Comparison of ENCODE assay signal across 22 mouse cellular contexts in the genomic region with DNA sequence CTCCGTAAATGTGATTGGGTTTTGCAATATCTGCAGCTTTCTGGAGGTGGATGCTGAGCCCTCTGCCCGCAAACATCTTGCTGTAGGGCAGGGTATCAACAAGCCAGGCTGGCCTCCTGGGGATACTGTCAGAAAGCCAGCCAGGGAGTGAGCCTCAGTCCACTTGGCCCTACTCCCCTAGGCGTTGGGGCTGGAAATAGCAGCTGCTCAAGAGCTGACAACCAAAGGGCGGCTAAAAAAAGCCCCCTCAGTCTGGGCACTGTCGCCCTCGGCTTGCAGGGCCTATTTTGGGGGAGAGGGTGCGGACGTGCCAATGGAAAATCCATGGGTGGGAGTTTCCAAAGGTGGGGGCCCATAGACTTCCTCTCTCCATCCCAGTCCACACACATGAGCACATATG. TPM values are rescaled to one million over a fixed set of nuclear protein-coding genes. Genes with fewer than 3 reads are reported as not detected.
A peak's percentile ranks its signal among the peaks of the same experiment; 100 is the strongest.
DNase-seq lines count a peak whose midpoint lies in the region; ATAC-seq and TF ChIP-seq lines count a peak whose summit lies in the region.
"Had no signal": no experiment of that assay in that cellular context is flagged by ENCODE, and none has a peak within 500 bp of the region (broad histone marks: within the 10 kb centered on the region; RNA-seq: fewer than 3 reads in every experiment).

No protein-coding gene starts in this region.

- peak; percentile 99 for DNase-seq in heart, adult 11 months
- no peak for DNase-seq in heart, postnatal 25 days (ENCODE audit: low spot score)
- DNase-seq in gastrocnemius, postnatal 25 days, result peak; percentile 75
- no peak for DNase-seq in layer of hippocampus, adult 9-10 months (ENCODE audit: low spot score)
- DNase-seq: adrenal gland, postnatal 36 days; B cell, adult 2 months; cerebellum, adult 9-11 months; kidney, postnatal 4 days; lung, embryonic 14.5 days; right cerebral cortex, postnatal 25 days; thymus, postnatal 36 days had no signal

- H3K9ac ChIP-seq in heart, embryonic 14.5 days (ENCODE audit: low read length), result peak overlapping the region; percentile 76
- H3K9ac ChIP-seq: forebrain, embryonic 12.5 days; lung, embryonic 14.5 days; midbrain, embryonic 12.5 days had no signal

- H3K4me2 ChIP-seq in heart, embryonic 14.5 days (ENCODE audit: low read length), result peak overlapping the region; percentile 68
- no peak overlapping the region for H3K4me2 ChIP-seq in myocyte (ENCODE audit: low read depth)
- H3K4me2 ChIP-seq: forebrain, embryonic 12.5 days; lung, embryonic 14.5 days; midbrain, embryonic 12.5 days had no signal

- no peaks in the 10 kb centered on the region for H3K9me3 ChIP-seq in heart, embryonic 14.5 days (ENCODE audit: control insufficient read depth, low read length)
- H3K9me3 ChIP-seq: forebrain, embryonic 12.5 days; midbrain, embryonic 12.5 days had no signal

- TF ChIP-seq POLR2A in myocyte (IDR thresholded peaks at IDR 0.05; ENCODE audit: insufficient read length, low read depth), result no peak

- no peak overlapping the region for H3ac ChIP-seq in myocyte (ENCODE audit: control insufficient read depth, insufficient read length)

- H3K27ac ChIP-seq in heart, embryonic 14.5 days (replicated peaks in 1 of 2; ENCODE audit: control insufficient read depth in 1 of 2, insufficient read depth in 1 of 2, low read depth in 2 of 2, low read length in 2 of 2), result peak overlapping the region; percentile 96 to 99
- H3K27ac ChIP-seq: forebrain, embryonic 12.5 days; midbrain, embryonic 12.5 days had no signal

- peak overlapping the region; percentile 37 to 50 for H3K4me3 ChIP-seq in heart, embryonic 14.5 days (ENCODE audit: control insufficient read depth in 1 of 2, insufficient read depth in 1 of 2, low read depth in 1 of 2, low read length in 2 of 2)
- H3K4me3 ChIP-seq in myocyte, result no peak overlapping the region
- H3K4me3 ChIP-seq: forebrain, embryonic 12.5 days; midbrain, embryonic 12.5 days had no signal

- H3K79me2 ChIP-seq in myocyte (ENCODE audit: control insufficient read depth, insufficient read depth), result no peaks in the 10 kb centered on the region

- WGBS in heart, embryonic 14.5 days, result 19% methylated on average over 8 of the region's 8 CpGs

- intact Hi-C loops in heart, postnatal 25 days (cut with DNase I), result no loop called here

- peak; percentile 70 for ATAC-seq in heart, embryonic 14.5 days (ENCODE audit: insufficient number of reproducible peaks, insufficient read depth, low FRiP score, low read depth)
- ATAC-seq in CD4-positive, CD25-positive, alpha-beta regulatory T cell, adult 4 months, result no peak
- ATAC-seq: inflammation-experienced regulatory T-cells, adult 6 months had no signal

- H3K36me3 ChIP-seq in heart, embryonic 14.5 days (ENCODE audit: control insufficient read depth, insufficient read depth, low read length), result no peaks in the 10 kb centered on the region
- no peaks in the 10 kb centered on the region for H3K36me3 ChIP-seq in myocyte (ENCODE audit: control insufficient read depth, insufficient read depth)
- H3K36me3 ChIP-seq: forebrain, embryonic 12.5 days; midbrain, embryonic 12.5 days had no signal

- H3K27me3 ChIP-seq in heart, embryonic 14.5 days (ENCODE audit: control insufficient read depth, insufficient read depth, low read length), result no peaks in the 10 kb centered on the region
- H3K27me3 ChIP-seq in myocyte (ENCODE audit: control insufficient read depth, insufficient read depth, insufficient read length), result no peaks in the 10 kb centered on the region
- H3K27me3 ChIP-seq: midbrain, embryonic 12.5 days had no signal

- H3K4me1 ChIP-seq in heart, embryonic 14.5 days (ENCODE audit: control insufficient read depth in 2 of 2, insufficient read depth in 2 of 2, low read length in 2 of 2), result peaks cover 66 to 93% of the 10 kb centered on the region in 2 experiments
- H3K4me1 ChIP-seq: forebrain, embryonic 12.5 days; midbrain, embryonic 12.5 days had no signal

TF ChIP-seq in myocyte, 11 proteins besides CTCF, POLR2A, EP300 and RAD21:
- TF ChIP-seq MYOG (IDR thresholded peaks at IDR 0.05; ENCODE audit: control insufficient read depth in 1 of 3, insufficient read depth in 1 of 3, insufficient read length in 2 of 3, low read depth in 2 of 3) (peak in 2 of 3 experiments; percentile 56 to 66), SRF (IDR thresholded peaks at IDR 0.05; ENCODE audit: control insufficient read depth, insufficient read length, low read depth) (no peak), REST (IDR thresholded peaks at IDR 0.05; ENCODE audit: insufficient read depth, insufficient read length) (no peak), MYOD1 (IDR thresholded peaks at IDR 0.05; ENCODE audit: control insufficient read depth in 1 of 3, insufficient read length in 2 of 3, low read depth in 2 of 3) (peak in 1 of 3 experiments; percentile 58)
TF ChIP-seq in myocyte: peak in this region for 2.

RNA-seq across cellular contexts. Expression of a gene that starts 15.0 kb away (rescaled TPM):
- 1 to 10 TPM; 2.4 to 3.1 TPM for total RNA-seq in heart, postnatal 25 days (2021)
- total RNA-seq in gastrocnemius, postnatal 25 days (2021), result not detected
- 21.5 and 26.4 TPM in 2 replicates for polyA plus RNA-seq in heart, embryonic 14.5 days (2014; fragmentation: Nextera tagmentation; extraction: Ambion mirVana)
- 0.29 TPM for polyA plus RNA-seq in myocyte (2012; fragmentation: generic; extraction: Trizol)
- not detected for polyA plus RNA-seq in CD4-positive, CD25-positive, alpha-beta regulatory T cell, adult 4 months (2017; shearing (Covaris generic))
- total RNA-seq: adrenal gland, postnatal 36 days; layer of hippocampus, postnatal 14 days; left cerebral cortex, postnatal 14 days; liver, adult 2 months had no signal
- polyA plus RNA-seq: forebrain, embryonic 12.5 days; hindbrain, embryonic 11.5 days; inflammation-experienced regulatory T-cells, adult 6 months; liver, adult 2 months; midbrain, embryonic 12.5 days; neural tube, embryonic 14.5 days had no signal

RNA-seq across cellular contexts. Expression of a gene that starts 18.0 kb away (rescaled TPM):
- total RNA-seq in heart, postnatal 25 days (2021), result 10 to 100 TPM; 20.1 to 29.0 TPM
- total RNA-seq in gastrocnemius, postnatal 25 days (2021), result 1 to 10 TPM; 2.8 to 2.9 TPM
- polyA plus RNA-seq in heart, embryonic 14.5 days (2014; fragmentation: Nextera tagmentation; extraction: Ambion mirVana), result 5.4 and 6.4 TPM in 2 replicates
- 2.3 TPM for polyA plus RNA-seq in myocyte (2012; fragmentation: generic; extraction: Trizol)
- 10 to 100 TPM; 21.4 to 28.3 TPM for polyA plus RNA-seq in CD4-positive, CD25-positive, alpha-beta regulatory T cell, adult 4 months (2017; shearing (Covaris generic))

RNA-seq across cellular contexts. Expression of a gene that starts 21.9 kb away (rescaled TPM):
- total RNA-seq in heart, postnatal 25 days (2021), result 100 to 1,000 TPM; 323 to 376 TPM
- 1 to 10 TPM; 3.8 to 6.2 TPM for total RNA-seq in gastrocnemius, postnatal 25 days (2021)
- 338 and 417 TPM in 2 replicates for polyA plus RNA-seq in heart, embryonic 14.5 days (2014; fragmentation: Nextera tagmentation; extraction: Ambion mirVana)
- polyA plus RNA-seq in myocyte (2012; fragmentation: generic; extraction: Trizol), result 17.9 TPM
- 10 to 100 TPM; 12.1 to 12.8 TPM for polyA plus RNA-seq in CD4-positive, CD25-positive, alpha-beta regulatory T cell, adult 4 months (2017; shearing (Covaris generic))

RNA-seq across cellular contexts. Expression of a gene that starts 32.5 kb away (rescaled TPM):
- total RNA-seq in heart, postnatal 25 days (2021), result 10 to 100 TPM; 58.7 to 66.5 TPM
- 10 to 100 TPM; 27.3 to 33.1 TPM for total RNA-seq in gastrocnemius, postnatal 25 days (2021)
- polyA plus RNA-seq in heart, embryonic 14.5 days (2014; fragmentation: Nextera tagmentation; extraction: Ambion mirVana), result 198 and 201 TPM in 2 replicates
- polyA plus RNA-seq in myocyte (2012; fragmentation: generic; extraction: Trizol), result 217 TPM
- polyA plus RNA-seq in CD4-positive, CD25-positive, alpha-beta regulatory T cell, adult 4 months (2017; shearing (Covaris generic)), result 100 to 1,000 TPM; 113 to 122 TPM

Comparison
In these comparisons a context has a peak if more than half of its experiments do, and no peak if none do; other contexts are left out.
1. DNase-seq: peak in heart, adult 11 months (single experiment) and gastrocnemius, postnatal 25 days (single experiment); none in heart, postnatal 25 days (single experiment) and layer of hippocampus, adult 9-10 months (single experiment).
2. RNA of a gene that starts 15.0 kb away (polyA plus RNA-seq): 21.5 to 26.4 TPM in heart, embryonic 14.5 days; 0.29 TPM in myocyte (single experiment) and not detected in CD4-positive, CD25-positive, alpha-beta regulatory T cell, adult 4 months; every median in the first group is over 10 times any median in the second.
3. RNA of a gene that starts 21.9 kb away (polyA plus RNA-seq): 338 to 417 TPM in heart, embryonic 14.5 days; 17.9 TPM in myocyte (single experiment) and 12.1 to 12.8 TPM in CD4-positive, CD25-positive, alpha-beta regulatory T cell, adult 4 months; every median in the first group is over 10 times any median in the second.